Mouse (Mus musculus): ENCODE measurements around the gene Prrt4.

GRCm38 (mm10) chr6:29166196-29166595, 13.2 kb downstream of the Prrt4 start:
- TF ChIP-seq CTCF (IDR thresholded peaks at IDR 0.05; ENCODE audit: low read depth, low read length) (0 out of 2 replicates have a peak, but pooled peaks have one; percentile 35), POLR2A (IDR thresholded peaks at IDR 0.05; ENCODE audit: extremely low read depth, insufficient read depth, low read length) (no peak)

All from liver, adult 2 months (tissue).